Mouse (Mus musculus) myocyte (in vitro differentiated cells): ENCODE measurements around the gene Acer3.

Experiments
- CEBPB ChIP-seq: IDR thresholded peaks from 2 replicates; pipeline ENCODE4 v1.6.1; 2011; ENCODE audit warnings: mild to moderate bottlenecking, moderate library complexity; ENCODE audit not compliant: poor library complexity, insufficient read depth, severe bottlenecking
- E2F4 ChIP-seq: IDR thresholded peaks from one replicate; pipeline ENCODE4 v1.6.1; 2011; ENCODE audit warnings: mild to moderate bottlenecking, control low read depth, moderate library complexity; ENCODE audit not compliant: insufficient read depth
- MAX ChIP-seq: IDR thresholded peaks from one replicate; pipeline ENCODE4 v1.6.1; 2011; ENCODE audit warnings: low read depth, mild to moderate bottlenecking, control low read depth
- MYOD1 ChIP-seq, 3 experiments: IDR thresholded peaks; one replicate each; pipeline ENCODE4 v1.6.1; 2011; ENCODE audit warnings: control low read depth in 2 of 3, low read depth in 2 of 3, mild to moderate bottlenecking in 2 of 3, moderate library complexity in 1 of 3; ENCODE audit not compliant: insufficient read length in 2 of 3, control insufficient read depth in 1 of 3
- MYOG ChIP-seq, 3 experiments: IDR thresholded peaks; one replicate each; pipeline ENCODE4 v1.6.1; 2011; ENCODE audit warnings: control low read depth in 2 of 3, low read depth in 2 of 3, mild to moderate bottlenecking in 2 of 3; ENCODE audit not compliant: insufficient read length in 2 of 3, control insufficient read depth in 1 of 3, insufficient read depth in 1 of 3
- POLR2A ChIP-seq: IDR thresholded peaks from one replicate; pipeline ENCODE4 v1.6.1; 2011; ENCODE audit warnings: low read depth, mild to moderate bottlenecking, control low read depth, moderate library complexity; ENCODE audit not compliant: insufficient read length
- POLR2AphosphoS2 ChIP-seq: IDR thresholded peaks from one replicate; pipeline ENCODE4 v1.6.1; 2011; ENCODE audit warnings: low read depth, control low read depth; ENCODE audit not compliant: insufficient read length
- REST ChIP-seq: IDR thresholded peaks from one replicate; pipeline ENCODE4 v1.6.1; 2011; ENCODE audit warnings: mild to moderate bottlenecking, control low read depth, moderate library complexity; ENCODE audit not compliant: insufficient read depth, insufficient read length
- SRF ChIP-seq: IDR thresholded peaks from one replicate; pipeline ENCODE4 v1.6.1; 2011; ENCODE audit warnings: low read depth; ENCODE audit not compliant: control insufficient read depth, insufficient read length
- TCF12 ChIP-seq: IDR thresholded peaks from one replicate; pipeline ENCODE4 v1.6.1; 2011; ENCODE audit warnings: mild to moderate bottlenecking, control low read depth; ENCODE audit not compliant: poor library complexity, insufficient read depth, severe bottlenecking
- TCF3 ChIP-seq: IDR thresholded peaks from one replicate; pipeline ENCODE4 v1.6.1; 2011; ENCODE audit warnings: low read depth, control low read depth; ENCODE audit not compliant: insufficient read length
- USF1 ChIP-seq: IDR thresholded peaks from one replicate; pipeline ENCODE4 v1.6.1; 2011; ENCODE audit warnings: low read depth, mild to moderate bottlenecking, control low read depth, moderate library complexity

- TF ChIP-seq E2F4 (no peak), POLR2A (no peak), MYOG (IDR thresholded peaks at IDR 0.05; ENCODE audit: control insufficient read depth in 1 of 3, insufficient read depth in 1 of 3, insufficient read length in 2 of 3, low read depth in 2 of 3) (no peak), MAX (no peak), MYOD1 (IDR thresholded peaks at IDR 0.05; ENCODE audit: control insufficient read depth in 1 of 3, insufficient read length in 2 of 3, low read depth in 2 of 3) (no peak), TCF12 (no peak), USF1 (no peak), POLR2AphosphoS2 (no peak), SRF (no peak), CEBPB (no peak), REST (no peak), TCF3 (no peak)
Observed at GRCm38 (mm10) chr7:98173408-98173807, 147.6 kb downstream of the Acer3 start.
